Mouse (Mus musculus): ENCODE measurements at regions not wholly inside any gene's neighbourhood (a gene's known extent, or its start where the extent isn't known, plus 50 kb on each side); places are given as distances from the start of the nearest gene placed in this dataset.

- no peak for TF ChIP-seq CTCF (IDR thresholded peaks at IDR 0.05; ENCODE audit: borderline replicate concordance, insufficient read depth, low read depth, low read length)
- no peak for TF ChIP-seq POLR2A (IDR thresholded peaks at IDR 0.05; ENCODE audit: borderline replicate concordance, insufficient read depth, low read length)
Measured at GRCm38 (mm10) chr4:150712856-150713255, 60.9 kb upstream of the Slc45a1 start.
